Mouse (Mus musculus) myocyte (in vitro differentiated cells): ENCODE measurements at regions not wholly inside any gene's neighbourhood (a gene's known extent, or its start where the extent isn't known, plus 50 kb on each side); places are given as distances from the start of the nearest gene placed in this dataset.

Experiments used
- H3K27me3 ChIP-seq: one replicate; pipeline ENCODE4 v1.6.1; 2011; ENCODE audit not compliant: control insufficient read depth, insufficient read depth, insufficient read length
- H3K36me3 ChIP-seq: one replicate; pipeline ENCODE4 v1.6.1; 2011; ENCODE audit not compliant: control insufficient read depth, insufficient read depth
- H3K4me2 ChIP-seq: one replicate; pipeline ENCODE4 v1.6.1; 2011; ENCODE audit warnings: low read depth, control low read depth
- H3K4me3 ChIP-seq: one replicate; pipeline ENCODE4 v1.5.1; 2011; ENCODE audit warnings: mild to moderate bottlenecking, control low read depth, moderate library complexity
- H3K79me2 ChIP-seq: one replicate; pipeline ENCODE4 v1.6.1; 2011; ENCODE audit not compliant: control insufficient read depth, insufficient read depth
- H3ac ChIP-seq: one replicate; pipeline ENCODE4 v1.6.1; 2011; ENCODE audit not compliant: control insufficient read depth, insufficient read length
- CEBPB ChIP-seq: IDR thresholded peaks from 2 replicates; pipeline ENCODE4 v1.6.1; 2011; ENCODE audit warnings: mild to moderate bottlenecking, moderate library complexity; ENCODE audit not compliant: poor library complexity, insufficient read depth, severe bottlenecking
- E2F4 ChIP-seq: IDR thresholded peaks from one replicate; pipeline ENCODE4 v1.6.1; 2011; ENCODE audit warnings: mild to moderate bottlenecking, control low read depth, moderate library complexity; ENCODE audit not compliant: insufficient read depth
- MAX ChIP-seq: IDR thresholded peaks from one replicate; pipeline ENCODE4 v1.6.1; 2011; ENCODE audit warnings: low read depth, mild to moderate bottlenecking, control low read depth
- MYOD1 ChIP-seq, 3 experiments: IDR thresholded peaks; one replicate each; pipeline ENCODE4 v1.6.1; 2011; ENCODE audit warnings: control low read depth in 2 of 3, low read depth in 2 of 3, mild to moderate bottlenecking in 2 of 3, moderate library complexity in 1 of 3; ENCODE audit not compliant: insufficient read length in 2 of 3, control insufficient read depth in 1 of 3
- MYOG ChIP-seq, 3 experiments: IDR thresholded peaks; one replicate each; pipeline ENCODE4 v1.6.1; 2011; ENCODE audit warnings: control low read depth in 2 of 3, low read depth in 2 of 3, mild to moderate bottlenecking in 2 of 3; ENCODE audit not compliant: insufficient read length in 2 of 3, control insufficient read depth in 1 of 3, insufficient read depth in 1 of 3
- POLR2A ChIP-seq: IDR thresholded peaks from one replicate; pipeline ENCODE4 v1.6.1; 2011; ENCODE audit warnings: low read depth, mild to moderate bottlenecking, control low read depth, moderate library complexity; ENCODE audit not compliant: insufficient read length
- POLR2AphosphoS2 ChIP-seq: IDR thresholded peaks from one replicate; pipeline ENCODE4 v1.6.1; 2011; ENCODE audit warnings: low read depth, control low read depth; ENCODE audit not compliant: insufficient read length
- REST ChIP-seq: IDR thresholded peaks from one replicate; pipeline ENCODE4 v1.6.1; 2011; ENCODE audit warnings: mild to moderate bottlenecking, control low read depth, moderate library complexity; ENCODE audit not compliant: insufficient read depth, insufficient read length
- SRF ChIP-seq: IDR thresholded peaks from one replicate; pipeline ENCODE4 v1.6.1; 2011; ENCODE audit warnings: low read depth; ENCODE audit not compliant: control insufficient read depth, insufficient read length
- TCF12 ChIP-seq: IDR thresholded peaks from one replicate; pipeline ENCODE4 v1.6.1; 2011; ENCODE audit warnings: mild to moderate bottlenecking, control low read depth; ENCODE audit not compliant: poor library complexity, insufficient read depth, severe bottlenecking
- TCF3 ChIP-seq: IDR thresholded peaks from one replicate; pipeline ENCODE4 v1.6.1; 2011; ENCODE audit warnings: low read depth, control low read depth; ENCODE audit not compliant: insufficient read length
- USF1 ChIP-seq: IDR thresholded peaks from one replicate; pipeline ENCODE4 v1.6.1; 2011; ENCODE audit warnings: low read depth, mild to moderate bottlenecking, control low read depth, moderate library complexity

GRCm38 (mm10) chr2:148233691-148234300, 161.3 kb upstream of the Sstr4 start:
- Histone ChIP-seq H3K79me2 (no peaks in the 10 kb centered on the region), H3K36me3 (no peaks in the 10 kb centered on the region), H3ac (no peak overlapping the region), H3K4me3 (no peak overlapping the region), H3K27me3 (no peaks in the 10 kb centered on the region), H3K4me2 (no peak overlapping the region)
- no peak for TF ChIP-seq MAX
- no peak for TF ChIP-seq REST
- no peak for TF ChIP-seq USF1
- no peak for TF ChIP-seq TCF12
- no peak for TF ChIP-seq TCF3
- no peak for TF ChIP-seq CEBPB
- no peak for TF ChIP-seq MYOG (IDR thresholded peaks at IDR 0.05; ENCODE audit: control insufficient read depth in 1 of 3, insufficient read depth in 1 of 3, insufficient read length in 2 of 3, low read depth in 2 of 3)
- TF ChIP-seq SRF: no peak
- no peak for TF ChIP-seq POLR2A
- TF ChIP-seq POLR2AphosphoS2: no peak

GRCm38 (mm10) chr2:148237121-148237520, 158.0 kb upstream of the Sstr4 start:
- no peak overlapping the region for H3ac ChIP-seq
- H3K79me2 ChIP-seq: no peaks in the 10 kb centered on the region
- TF ChIP-seq TCF12 (no peak), E2F4 (no peak), MAX (no peak), MYOG (IDR thresholded peaks at IDR 0.05; ENCODE audit: control insufficient read depth in 1 of 3, insufficient read depth in 1 of 3, insufficient read length in 2 of 3, low read depth in 2 of 3) (no peak), POLR2A (no peak), REST (no peak), TCF3 (no peak), MYOD1 (IDR thresholded peaks at IDR 0.05; ENCODE audit: control insufficient read depth in 1 of 3, insufficient read length in 2 of 3, low read depth in 2 of 3) (no peak)

GRCm38 (mm10) chr2:148239046-148239445, 156.1 kb upstream of the Sstr4 start:
- Histone ChIP-seq H3ac (no peak overlapping the region), H3K4me2 (no peak overlapping the region), H3K27me3 (peaks cover 5% of the 10 kb centered on the region), H3K36me3 (no peaks in the 10 kb centered on the region), H3K79me2 (no peaks in the 10 kb centered on the region), H3K4me3 (no peak overlapping the region)
- TF ChIP-seq TCF12: no peak
- TF ChIP-seq MYOG (IDR thresholded peaks at IDR 0.05; ENCODE audit: control insufficient read depth in 1 of 3, insufficient read depth in 1 of 3, insufficient read length in 2 of 3, low read depth in 2 of 3): no peak
- no peak for TF ChIP-seq USF1
- TF ChIP-seq POLR2A: no peak
- no peak for TF ChIP-seq CEBPB
- TF ChIP-seq MAX: no peak
- no peak for TF ChIP-seq SRF
- TF ChIP-seq E2F4: no peak
- no peak for TF ChIP-seq REST
- no peak for TF ChIP-seq MYOD1 (IDR thresholded peaks at IDR 0.05; ENCODE audit: control insufficient read depth in 1 of 3, insufficient read length in 2 of 3, low read depth in 2 of 3)
- no peak for TF ChIP-seq POLR2AphosphoS2
- TF ChIP-seq TCF3: no peak

More at GRCm38 (mm10) chr2:148237121-148237520, 158.0 kb upstream of the Sstr4 start:
- Histone ChIP-seq H3K4me3 (no peak overlapping the region), H3K4me2 (no peak overlapping the region), H3K36me3 (no peaks in the 10 kb centered on the region), H3K27me3 (no peaks in the 10 kb centered on the region)

- Histone ChIP-seq H3K79me2 (no peaks in the 10 kb centered on the region), H3K4me3 (no peak overlapping the region), H3K27me3 (peaks cover 5% of the 10 kb centered on the region), H3ac (no peak overlapping the region), H3K4me2 (no peak overlapping the region), H3K36me3 (no peaks in the 10 kb centered on the region)
- TF ChIP-seq SRF (no peak), CEBPB (no peak), MYOG (IDR thresholded peaks at IDR 0.05; ENCODE audit: control insufficient read depth in 1 of 3, insufficient read depth in 1 of 3, insufficient read length in 2 of 3, low read depth in 2 of 3) (no peak), POLR2A (no peak)
These were observed 152.9 kb upstream of the Sstr4 start for GRCm38 (mm10) chr2:148242242-148242641.

GRCm38 (mm10) chr2:148245575-148245974, 149.6 kb upstream of the Sstr4 start:
- Histone ChIP-seq H3ac (no peak overlapping the region), H3K4me2 (no peak overlapping the region), H3K36me3 (no peaks in the 10 kb centered on the region), H3K27me3 (peaks cover 5% of the 10 kb centered on the region), H3K79me2 (no peaks in the 10 kb centered on the region), H3K4me3 (no peak overlapping the region)
- no peak for TF ChIP-seq POLR2A
- no peak for TF ChIP-seq POLR2AphosphoS2
- TF ChIP-seq SRF: no peak
- TF ChIP-seq TCF12: no peak
- TF ChIP-seq MYOD1 (IDR thresholded peaks at IDR 0.05; ENCODE audit: control insufficient read depth in 1 of 3, insufficient read length in 2 of 3, low read depth in 2 of 3): no peak
- TF ChIP-seq CEBPB: no peak
